Mouse (Mus musculus): ENCODE measurements around the gene Ttc7b. TPM values are rescaled to one million over a fixed set of nuclear protein-coding genes. Genes with fewer than 3 reads are reported as not detected.

Gene Ttc7b
- polyA plus RNA-seq, 1 experiment from 2014 or later = 2.4 TPM

- ATAC-seq (ENCODE audit: low FRiP score, low TSS enrichment) (no peak), DNase-seq (ENCODE audit: low spot score) (no peak)
- Histone ChIP-seq H3K4me2 (replicated peaks; ENCODE audit: low read depth) (no peak overlapping the region), H3K9ac (ENCODE audit: low read length) (no peak overlapping the region), H3K27ac (replicated peaks) (no peak overlapping the region), H3K4me1 (replicated peaks; ENCODE audit: control insufficient read depth, insufficient read depth) (no peaks in the 10 kb centered on the region), H3K27me3 (ENCODE audit: control insufficient read depth, insufficient read depth, low read length) (no peaks in the 10 kb centered on the region), H3K36me3 (ENCODE audit: control insufficient read depth, insufficient read depth, low read length) (no peaks in the 10 kb centered on the region), H3K9me3 (ENCODE audit: control insufficient read depth, low read length) (no peaks in the 10 kb centered on the region), H3K4me3 (ENCODE audit: low read depth, low read length) (no peak overlapping the region)
- WGBS = 91% methylated on average over 4 of the region's 4 CpGs
- TF ChIP-seq EP300 (optimal IDR thresholded peaks at IDR 0.05) (no peak), CTCF (IDR thresholded peaks at IDR 0.05; ENCODE audit: low read depth) (no peak)
Observed at GRCm38 (mm10) chr12:100544194-100544567, 23.6 kb upstream of the Ttc7b start.

- TF ChIP-seq EP300 (optimal IDR thresholded peaks at IDR 0.05) = no peak
- TF ChIP-seq CTCF (IDR thresholded peaks at IDR 0.05; ENCODE audit: low read depth) = no peak
- Histone ChIP-seq H3K4me2 (replicated peaks; ENCODE audit: low read depth) (no peak overlapping the region), H3K9ac (ENCODE audit: low read length) (no peak overlapping the region), H3K4me3 (ENCODE audit: low read depth, low read length) (no peak overlapping the region), H3K27ac (replicated peaks) (no peak overlapping the region), H3K4me1 (replicated peaks; ENCODE audit: control insufficient read depth, insufficient read depth) (no peaks in the 10 kb centered on the region), H3K36me3 (ENCODE audit: control insufficient read depth, insufficient read depth, low read length) (no peaks in the 10 kb centered on the region), H3K27me3 (ENCODE audit: control insufficient read depth, insufficient read depth, low read length) (no peaks in the 10 kb centered on the region), H3K9me3 (ENCODE audit: control insufficient read depth, low read length) (no peaks in the 10 kb centered on the region)
- ATAC-seq (ENCODE audit: low FRiP score, low TSS enrichment) (no peak), DNase-seq (ENCODE audit: low spot score) (no peak)
- 66% methylated on average over 6 of the region's 6 CpGs for WGBS
Observed at GRCm38 (mm10) chr12:100543437-100544193, 23.0 kb upstream of the Ttc7b start.

- ATAC-seq (ENCODE audit: low FRiP score, low TSS enrichment) = no peak
- no peaks in the 10 kb centered on the region for H3K4me1 ChIP-seq (replicated peaks; ENCODE audit: control insufficient read depth, insufficient read depth)
- H3K4me3 ChIP-seq (ENCODE audit: low read depth, low read length) = no peak overlapping the region
- H3K4me2 ChIP-seq (replicated peaks; ENCODE audit: low read depth) = no peak overlapping the region
- H3K27me3 ChIP-seq (ENCODE audit: control insufficient read depth, insufficient read depth, low read length) = no peaks in the 10 kb centered on the region
- H3K9ac ChIP-seq (ENCODE audit: low read length) = no peak overlapping the region
- no peak for DNase-seq (ENCODE audit: low spot score)
- no peaks in the 10 kb centered on the region for H3K36me3 ChIP-seq (ENCODE audit: control insufficient read depth, insufficient read depth, low read length)
- no peaks in the 10 kb centered on the region for H3K9me3 ChIP-seq (ENCODE audit: control insufficient read depth, low read length)
- H3K27ac ChIP-seq (replicated peaks) = no peak overlapping the region
- WGBS = 88% methylated on average over 6 of the region's 6 CpGs
- TF ChIP-seq CTCF (IDR thresholded peaks at IDR 0.05; ENCODE audit: low read depth) = no peak
- no peak for TF ChIP-seq EP300 (optimal IDR thresholded peaks at IDR 0.05)
Observed at GRCm38 (mm10) chr12:100542494-100542893, 21.9 kb upstream of the Ttc7b start.

GRCm38 (mm10) chr12:100542076-100542475, 21.4 kb upstream of the Ttc7b start:
- H3K4me3 ChIP-seq (ENCODE audit: low read depth, low read length) = no peak overlapping the region
- H3K36me3 ChIP-seq (ENCODE audit: control insufficient read depth, insufficient read depth, low read length) = no peaks in the 10 kb centered on the region
- H3K9ac ChIP-seq (ENCODE audit: low read length) = no peak overlapping the region
- DNase-seq (ENCODE audit: low spot score) (no peak), ATAC-seq (ENCODE audit: low FRiP score, low TSS enrichment) (no peak)
- H3K4me2 ChIP-seq (replicated peaks; ENCODE audit: low read depth) = no peak overlapping the region
- WGBS = 42% methylated on average over 3 of the region's 3 CpGs
- no peaks in the 10 kb centered on the region for H3K4me1 ChIP-seq (replicated peaks; ENCODE audit: control insufficient read depth, insufficient read depth)
- H3K27ac ChIP-seq (replicated peaks) = no peak overlapping the region
- no peaks in the 10 kb centered on the region for H3K27me3 ChIP-seq (ENCODE audit: control insufficient read depth, insufficient read depth, low read length)
- H3K9me3 ChIP-seq (ENCODE audit: control insufficient read depth, low read length) = no peaks in the 10 kb centered on the region
- TF ChIP-seq EP300 (optimal IDR thresholded peaks at IDR 0.05) (no peak), CTCF (IDR thresholded peaks at IDR 0.05; ENCODE audit: low read depth) (no peak)

DNA sequence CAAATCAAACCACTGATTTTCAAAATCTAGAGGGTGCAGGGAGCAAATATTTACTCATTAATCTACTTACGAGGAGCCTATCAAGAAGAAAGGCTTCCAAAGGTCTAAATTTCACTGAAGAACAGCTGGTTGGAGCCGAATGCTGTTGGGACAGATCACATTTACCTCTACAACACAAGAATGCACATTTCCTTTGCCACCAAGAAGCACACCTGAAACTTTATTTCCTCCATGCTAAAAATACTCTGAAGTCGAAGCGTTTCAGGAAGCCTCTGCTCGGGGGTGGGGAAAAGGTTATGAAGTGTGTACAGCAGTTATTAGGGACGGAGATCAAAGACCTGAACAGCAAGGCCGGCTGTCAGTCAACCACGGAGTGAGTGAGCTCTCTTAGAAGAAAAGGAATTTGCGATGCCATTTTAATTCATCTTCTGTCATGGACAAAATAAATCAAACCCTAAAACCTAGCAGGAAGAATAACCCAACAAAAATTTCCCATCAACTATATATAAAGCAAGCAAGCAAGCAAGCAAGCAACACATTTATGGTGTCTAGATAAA, 18.6 kb upstream of the Ttc7b start:
- 29% methylated on average over 9 of the region's 9 CpGs for WGBS
- H3K27me3 ChIP-seq (ENCODE audit: control insufficient read depth, insufficient read depth, low read length) = no peaks in the 10 kb centered on the region
- no peak for TF ChIP-seq CTCF (IDR thresholded peaks at IDR 0.05; ENCODE audit: low read depth)
- no peak for TF ChIP-seq EP300 (optimal IDR thresholded peaks at IDR 0.05)
- no peak for ATAC-seq (ENCODE audit: low FRiP score, low TSS enrichment)
- no peak overlapping the region for H3K4me3 ChIP-seq (ENCODE audit: low read depth, low read length)
- H3K9me3 ChIP-seq (ENCODE audit: control insufficient read depth, low read length) = no peaks in the 10 kb centered on the region
- no peak for DNase-seq (ENCODE audit: low spot score)
- H3K27ac ChIP-seq (replicated peaks) = no peak overlapping the region
- no peak overlapping the region for H3K9ac ChIP-seq (ENCODE audit: low read length)
- no peaks in the 10 kb centered on the region for H3K36me3 ChIP-seq (ENCODE audit: control insufficient read depth, insufficient read depth, low read length)
- no peak overlapping the region for H3K4me2 ChIP-seq (replicated peaks; ENCODE audit: low read depth)
- no peaks in the 10 kb centered on the region for H3K4me1 ChIP-seq (replicated peaks; ENCODE audit: control insufficient read depth, insufficient read depth)

DNA sequence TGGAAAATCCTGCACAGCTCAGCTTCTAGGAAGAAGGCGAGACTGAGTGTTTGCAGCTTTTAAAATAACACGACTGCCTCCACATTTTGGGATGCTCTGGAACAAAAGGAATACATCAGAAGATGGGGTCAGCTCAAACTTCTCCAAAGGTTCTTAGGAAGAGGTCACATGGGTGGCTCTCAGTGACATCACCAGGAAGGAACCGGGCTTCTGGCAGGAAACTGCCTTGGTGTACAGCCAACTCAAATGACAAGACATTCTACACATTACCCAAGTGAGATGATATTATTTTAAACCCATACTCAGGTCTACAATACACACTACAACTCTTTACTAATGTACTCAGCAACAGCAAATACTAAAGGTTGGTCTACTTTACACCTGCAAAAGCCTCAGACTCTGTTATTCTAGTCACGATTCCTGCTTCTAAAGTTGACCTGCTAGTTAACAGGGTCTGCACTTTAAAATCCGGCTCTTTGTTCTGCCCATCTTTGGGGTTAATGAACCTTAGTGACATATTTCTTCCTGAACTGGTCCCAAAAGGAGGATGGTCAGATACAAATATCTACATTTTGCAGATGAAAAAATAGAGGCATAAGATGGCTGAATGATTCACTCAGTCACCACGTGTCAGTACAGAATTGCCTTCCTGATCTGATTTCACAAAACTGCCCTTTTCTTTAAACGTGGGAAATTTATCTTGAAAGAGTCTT, 18.0 kb upstream of the Ttc7b start:
- H3K36me3 ChIP-seq (ENCODE audit: control insufficient read depth, insufficient read depth, low read length) = no peaks in the 10 kb centered on the region
- no peak overlapping the region for H3K4me3 ChIP-seq (ENCODE audit: low read depth, low read length)
- 40% methylated on average over 7 of the region's 7 CpGs for WGBS
- TF ChIP-seq EP300 (optimal IDR thresholded peaks at IDR 0.05) (no peak), CTCF (IDR thresholded peaks at IDR 0.05; ENCODE audit: low read depth) (no peak)
- no peaks in the 10 kb centered on the region for H3K4me1 ChIP-seq (replicated peaks; ENCODE audit: control insufficient read depth, insufficient read depth)
- ATAC-seq (ENCODE audit: low FRiP score, low TSS enrichment) (no peak), DNase-seq (ENCODE audit: low spot score) (no peak)
- H3K27me3 ChIP-seq (ENCODE audit: control insufficient read depth, insufficient read depth, low read length) = no peaks in the 10 kb centered on the region
- H3K9me3 ChIP-seq (ENCODE audit: control insufficient read depth, low read length) = no peaks in the 10 kb centered on the region
- H3K9ac ChIP-seq (ENCODE audit: low read length) = no peak overlapping the region
- H3K27ac ChIP-seq (replicated peaks) = no peak overlapping the region
- no peak overlapping the region for H3K4me2 ChIP-seq (replicated peaks; ENCODE audit: low read depth)
